Mouse (Mus musculus) bone marrow macrophage, adult 2 months (primary cell): ENCODE measurements around the gene Arhgap6.

Source experiments
- CTCF ChIP-seq: IDR thresholded peaks from 2 replicates; pipeline ENCODE4 v1.5.1; 2012; ENCODE audit warnings: low read depth, mild to moderate bottlenecking, low read length, moderate library complexity
- POLR2A ChIP-seq: IDR thresholded peaks from 2 replicates; pipeline ENCODE4 v1.6.1; 2012; ENCODE audit warnings: mild to moderate bottlenecking, low read depth, low read length, borderline replicate concordance

- no peak for TF ChIP-seq CTCF
- TF ChIP-seq POLR2A, result no peak
These were observed 47.9 kb upstream of the Arhgap6 start for GRCm38 (mm10) chrX:168747011-168747410.
